In genomic region chr7:136851946-136852345, GRCm38 (mm10) we compare ENCODE assay signal across 14 mouse cellular contexts.
"Had no signal": no experiment of that assay in that cellular context is flagged by ENCODE, and none has a peak within 500 bp of the region (broad histone marks: within the 10 kb centered on the region; RNA-seq: fewer than 3 reads in every experiment).

No protein-coding gene starts in this region.

- H3K9me3 ChIP-seq: limb, embryonic 12.5 days; limb, embryonic 15.5 days had no signal

- DNase-seq: kidney, postnatal 4 days; left cerebral cortex, postnatal 4 days; liver, postnatal 0 days; lung, embryonic 14.5 days; lung, postnatal 4 days; midbrain, embryonic 14.5 days; thymus, adult 2 months; thymus, postnatal 14 days; thymus, postnatal 4 days had no signal

- H3K9ac ChIP-seq: limb, embryonic 12.5 days; limb, embryonic 15.5 days; liver, embryonic 14.5 days; liver, postnatal 0 days; lung, embryonic 14.5 days had no signal

- H3K4me2 ChIP-seq: limb, embryonic 12.5 days; limb, embryonic 15.5 days; liver, embryonic 11.5 days; lung, embryonic 14.5 days; midbrain, embryonic 11.5 days had no signal

- H3K4me1 ChIP-seq: limb, embryonic 12.5 days; limb, embryonic 15.5 days had no signal

- ATAC-seq: liver, postnatal 0 days had no signal

- H3K27me3 ChIP-seq: limb, embryonic 12.5 days; limb, embryonic 15.5 days had no signal

- H3K4me3 ChIP-seq: limb, embryonic 12.5 days; limb, embryonic 15.5 days had no signal

- H3K27ac ChIP-seq: limb, embryonic 12.5 days; limb, embryonic 15.5 days; liver, embryonic 14.5 days had no signal

- H3K36me3 ChIP-seq: limb, embryonic 12.5 days; limb, embryonic 15.5 days had no signal
